Mouse (Mus musculus): ENCODE measurements around the gene Ly6c1. TPM values are rescaled to one million over a fixed set of nuclear protein-coding genes. Genes with fewer than 3 reads are reported as not detected.

Ly6c1 gene
- polyA plus RNA-seq (2014; fragmentation: Illumina TruSeq; extraction: RNeasy Lipid Tissue Mini Kit (QIAGEN cat#74804)), result 28.3 TPM

GRCm38 (mm10) chr15:75048642-75049261 is at the start of gene Ly6c1:
Ly6c1 (minus strand) TSS chr15:75048830.

Other genes starting within 250 kb of the Ly6c1 start
- gene Gml2, start 229.8 kb downstream of the Ly6c1 start, polyA plus RNA-seq (2014; fragmentation: Illumina TruSeq; extraction: RNeasy Lipid Tissue Mini Kit (QIAGEN cat#74804)), result not detected
- not detected for gene 2010109I03Rik, start 151.8 kb downstream of the Ly6c1 start, polyA plus RNA-seq (2014; fragmentation: Illumina TruSeq; extraction: RNeasy Lipid Tissue Mini Kit (QIAGEN cat#74804))
- gene Ly6i, start 65.4 kb downstream of the Ly6c1 start, polyA plus RNA-seq (2014; fragmentation: Illumina TruSeq; extraction: RNeasy Lipid Tissue Mini Kit (QIAGEN cat#74804)), result not detected
- gene Ly6a, start 50.8 kb downstream of the Ly6c1 start, polyA plus RNA-seq (2014; fragmentation: Illumina TruSeq; extraction: RNeasy Lipid Tissue Mini Kit (QIAGEN cat#74804)), result 31.9 TPM
- gene Ly6c2, start 63.1 kb upstream of the Ly6c1 start, polyA plus RNA-seq (2014; fragmentation: Illumina TruSeq; extraction: RNeasy Lipid Tissue Mini Kit (QIAGEN cat#74804)), result not detected
- gene Ly6g, start 106.4 kb upstream of the Ly6c1 start, polyA plus RNA-seq (2014; fragmentation: Illumina TruSeq; extraction: RNeasy Lipid Tissue Mini Kit (QIAGEN cat#74804)), result not detected
- not detected for gene BC025446, start 167.5 kb upstream of the Ly6c1 start, polyA plus RNA-seq (2014; fragmentation: Illumina TruSeq; extraction: RNeasy Lipid Tissue Mini Kit (QIAGEN cat#74804))
- gene Ly6f, start 219.6 kb upstream of the Ly6c1 start, polyA plus RNA-seq (2014; fragmentation: Illumina TruSeq; extraction: RNeasy Lipid Tissue Mini Kit (QIAGEN cat#74804)), result 1.1 TPM